Mouse (Mus musculus): ENCODE measurements around the gene Isoc2b. TPM values are rescaled to one million over a fixed set of nuclear protein-coding genes. Genes with fewer than 3 reads are reported as not detected.
A peak's percentile ranks its signal among the peaks of the same experiment; 100 is the strongest.
"Not testable (repeated sequence)": the region's sequence is repeated elsewhere in the genome, so short reads cannot be mapped to it uniquely, and the experiment has no call there.

The Isoc2b gene
- total RNA-seq, 2 experiments from 2014 or later = 4.7 to 5.6 TPM

GRCm38 (mm10) chr7:4843604-4844244, 26.3 kb downstream of the Isoc2b start:
- Histone ChIP-seq H3K4me3 (peak overlapping the region; percentile 72), H3K27ac (peak overlapping the region; percentile 97)
- DNase-seq (ENCODE audit: low spot score in 2 of 2) = peak; percentile 82 to 85
- no peak for TF ChIP-seq CTCF (conservative IDR thresholded peaks at IDR 0.05)

GRCm38 (mm10) chr7:4842634-4843131, 27.4 kb downstream of the Isoc2b start:
- peak overlapping the region; percentile 72 for H3K4me3 ChIP-seq
- TF ChIP-seq CTCF (conservative IDR thresholded peaks at IDR 0.05) = no peak
- peak; percentile 41 to 57 for DNase-seq (ENCODE audit: low spot score in 2 of 2)
- peak overlapping the region; percentile 97 for H3K27ac ChIP-seq

- DNase-seq (ENCODE audit: low spot score in 2 of 2) = peak; percentile 61 to 75
- Histone ChIP-seq H3K4me3 (peak overlapping the region; percentile 72), H3K27ac (peak overlapping the region; percentile 97)
- no peak for TF ChIP-seq CTCF (conservative IDR thresholded peaks at IDR 0.05)
Measured at GRCm38 (mm10) chr7:4842077-4842476, 28.0 kb downstream of the Isoc2b start.

- H3K4me3 ChIP-seq = no peak overlapping the region
- H3K27ac ChIP-seq = no peak overlapping the region
- no peak for DNase-seq (ENCODE audit: low spot score in 2 of 2)
- no peak for TF ChIP-seq CTCF (conservative IDR thresholded peaks at IDR 0.05)
Measured at GRCm38 (mm10) chr7:4837639-4838038, 32.4 kb downstream of the Isoc2b start.

- H3K27ac ChIP-seq = peak overlapping the region; percentile 28; the same call in 1 of the 2 replicates
- H3K4me3 ChIP-seq = peak overlapping the region; percentile 51
- peak; percentile 74 for TF ChIP-seq CTCF (conservative IDR thresholded peaks at IDR 0.05)
- DNase-seq (ENCODE audit: low spot score in 2 of 2) = no peak
Measured at GRCm38 (mm10) chr7:4836351-4836792, 33.7 kb downstream of the Isoc2b start.

GRCm38 (mm10) chr7:4835631-4836327, 34.3 kb downstream of the Isoc2b start:
- DNase-seq (ENCODE audit: low spot score in 2 of 2) = no peak
- peak overlapping the region; percentile 51 for H3K4me3 ChIP-seq
- no peak for TF ChIP-seq CTCF (conservative IDR thresholded peaks at IDR 0.05)
- peak overlapping the region; percentile 28; the same call in 1 of the 2 replicates for H3K27ac ChIP-seq

GRCm38 (mm10) chr7:4830476-4830875, 39.6 kb downstream of the Isoc2b start:
- TF ChIP-seq CTCF (conservative IDR thresholded peaks at IDR 0.05) = no peak
- no peak overlapping the region for H3K27ac ChIP-seq
- H3K4me3 ChIP-seq = no peak overlapping the region
- DNase-seq (ENCODE audit: low spot score in 2 of 2) = no peak

- Histone ChIP-seq H3K4me3 (no peak overlapping the region), H3K27ac (no peak overlapping the region)
- no peak for TF ChIP-seq CTCF (conservative IDR thresholded peaks at IDR 0.05)
- no peak for DNase-seq (ENCODE audit: low spot score in 2 of 2)
Measured at GRCm38 (mm10) chr7:4825365-4825764, 44.7 kb downstream of the Isoc2b start.

GRCm38 (mm10) chr7:4822162-4822907, 47.7 kb downstream of the Isoc2b start:
- Histone ChIP-seq H3K27ac (peak overlapping the region; percentile 79), H3K4me3 (no peak overlapping the region)
- DNase-seq (ENCODE audit: low spot score in 2 of 2) = no peak
- TF ChIP-seq CTCF (conservative IDR thresholded peaks at IDR 0.05) = no peak

- TF ChIP-seq CTCF (conservative IDR thresholded peaks at IDR 0.05) = no peak
- peak in 1 of 2 experiments; percentile 67 for DNase-seq (ENCODE audit: low spot score in 2 of 2)
- H3K27ac ChIP-seq = peak overlapping the region; percentile 79
- H3K4me3 ChIP-seq = no peak overlapping the region
Measured at GRCm38 (mm10) chr7:4821690-4822089, 48.4 kb downstream of the Isoc2b start.

- not testable (repeated sequence) for H3K4me3 ChIP-seq; H3K27ac ChIP-seq; DNase-seq (ENCODE audit: low spot score in 2 of 2)
Measured at GRCm38 (mm10) chr7:4820925-4821324, 49.1 kb downstream of the Isoc2b start.

GRCm38 (mm10) chr7:4816559-4816958, 53.5 kb downstream of the Isoc2b start:
- no peak for DNase-seq (ENCODE audit: low spot score in 2 of 2)

More at GRCm38 (mm10) chr7:4816559-4816958, 53.5 kb downstream of the Isoc2b start:
- no peak overlapping the region for H3K27ac ChIP-seq
- no peak for TF ChIP-seq CTCF (conservative IDR thresholded peaks at IDR 0.05)
- H3K4me3 ChIP-seq = no peak overlapping the region

Measured in layer of hippocampus, adult 2 months (tissue).